Mouse (Mus musculus) forebrain, embryonic 13.5 days (tissue): ENCODE results near the gene Syt8. TPM values are rescaled to one million over a fixed set of nuclear protein-coding genes. Genes with fewer than 3 reads are reported as not detected.

Experiments
- ATAC-seq: fragments of 200-750 bp; cut with Nextera tagmentation; 2 replicates; pipeline ENCODE4 v1.8.0; 2017
- H3K27ac ChIP-seq: fragments of 300-500 bp; sonication (generic); 2 replicates; pipeline ENCODE4 v1.5.1; 2015; ENCODE audit warnings: inconsistent platforms, mild to moderate bottlenecking, moderate library complexity
- H3K27me3 ChIP-seq: fragments of 300-500 bp; sonication (generic); 2 replicates; pipeline ENCODE4 v1.6.1; 2015; ENCODE audit warnings: mild to moderate bottlenecking, inconsistent platforms
- H3K36me3 ChIP-seq: fragments of 300-500 bp; sonication (generic); 2 replicates; pipeline ENCODE4 v1.6.1; 2015; ENCODE audit warnings: mild to moderate bottlenecking, inconsistent platforms; ENCODE audit not compliant: poor library complexity, severe bottlenecking
- H3K4me1 ChIP-seq: fragments of 300-500 bp; sonication (generic); 2 replicates; pipeline ENCODE4 v1.6.1; 2015; ENCODE audit warnings: inconsistent platforms
- H3K4me2 ChIP-seq: fragments of 300-500 bp; sonication (generic); 2 replicates; pipeline ENCODE4 v1.6.1; 2015; ENCODE audit warnings: inconsistent platforms, mild to moderate bottlenecking, moderate library complexity
- H3K4me3 ChIP-seq: fragments of 300-500 bp; sonication (generic); 2 replicates; pipeline ENCODE4 v1.5.1; 2015; ENCODE audit warnings: mild to moderate bottlenecking, inconsistent platforms
- H3K9ac ChIP-seq: fragments of 300-500 bp; sonication (generic); 2 replicates; pipeline ENCODE4 v1.6.1; 2015; ENCODE audit warnings: mild to moderate bottlenecking, inconsistent platforms
- H3K9me3 ChIP-seq: fragments of 300-500 bp; sonication (generic); replicated peaks from 2 replicates; pipeline ENCODE4 v1.6.1; 2016; ENCODE audit warnings: inconsistent platforms
- WGBS: fragments of 180-500 bp; shearing (Covaris S2); methylation state at CpG from one replicate; pipeline ENCODE4 v1.1.7; 2015; 5-methylcytosine and 5-hydroxymethylcytosine counted together
- polyA plus RNA-seq: library from polyadenylated mRNA; unstranded; fragments of >200 nt; fragmentation: Nextera tagmentation; extraction: Ambion mirVana; gene quantifications from 2 replicates; pipeline ENCODE4 v1.2.1, GENCODE M21; 2015

Gene Syt8
- polyA plus RNA-seq, 1 experiment from 2014 or later: not detected

GRCm38 (mm10) chr7:142471414-142471861 is 36.8 kb downstream of the Syt8 start:
- Histone ChIP-seq H3K9ac (peak overlapping the region; percentile 14; the same call in 1 of the 2 replicates), H3K9me3 (no peaks in the 10 kb centered on the region), H3K4me2 (no peak overlapping the region), H3K27me3 (no peaks in the 10 kb centered on the region), H3K36me3 (no peaks in the 10 kb centered on the region), H3K27ac (no peak overlapping the region), H3K4me3 (no peak overlapping the region), H3K4me1 (peaks cover 23% of the 10 kb centered on the region)
- no peak for ATAC-seq
- WGBS: 38% methylated on average over 6 of the region's 6 CpGs

DNA sequence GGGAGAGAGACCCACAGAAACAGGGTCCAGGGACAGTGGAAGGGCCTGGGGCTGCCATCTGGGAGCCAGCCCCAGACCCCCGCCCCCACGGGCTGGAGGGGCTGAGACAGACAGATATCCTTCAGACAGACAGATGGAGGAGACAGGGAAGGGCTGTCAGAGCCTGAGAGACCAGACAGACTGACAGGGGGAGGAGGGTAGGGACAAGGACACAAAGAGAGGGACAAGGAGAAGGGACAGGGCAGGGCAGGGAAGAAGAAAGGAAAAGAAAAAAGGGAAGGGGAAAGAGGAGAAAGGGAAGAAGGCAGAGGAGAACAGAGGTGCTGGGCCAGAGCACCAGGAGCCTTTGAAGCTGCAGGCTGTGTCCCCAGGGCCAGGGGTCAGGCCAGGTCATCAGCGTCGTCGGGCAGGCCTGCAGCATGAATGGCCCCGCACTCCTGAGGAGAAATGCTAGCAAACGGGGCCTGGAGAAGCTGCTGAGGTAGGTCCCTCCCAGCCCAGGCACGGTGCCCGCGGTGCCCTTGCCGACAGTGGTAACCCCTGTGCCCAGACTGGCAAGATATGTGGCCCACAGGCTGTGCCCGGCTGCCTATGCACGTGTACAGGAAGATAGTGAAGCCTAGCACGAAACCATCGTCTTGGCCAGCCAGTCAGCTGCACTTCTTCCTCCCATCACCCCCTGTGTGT is 37.4 kb downstream of the Syt8 start:
- Histone ChIP-seq H3K36me3 (no peaks in the 10 kb centered on the region), H3K27me3 (no peaks in the 10 kb centered on the region), H3K27ac (0 out of 2 replicates have a peak overlapping the region, but pooled peaks have one; percentile 19), H3K9me3 (no peaks in the 10 kb centered on the region), H3K4me2 (no peak overlapping the region), H3K4me1 (peaks cover 23% of the 10 kb centered on the region), H3K9ac (peak overlapping the region; percentile 14), H3K4me3 (no peak overlapping the region)
- no peak for ATAC-seq
- WGBS: 41% methylated on average over 15 of the region's 15 CpGs

GRCm38 (mm10) chr7:142472936-142473335 is 38.3 kb downstream of the Syt8 start:
- ATAC-seq: no peak
- WGBS: 87% methylated on average over 4 of the region's 4 CpGs
- H3K27ac ChIP-seq: no peak overlapping the region

DNA sequence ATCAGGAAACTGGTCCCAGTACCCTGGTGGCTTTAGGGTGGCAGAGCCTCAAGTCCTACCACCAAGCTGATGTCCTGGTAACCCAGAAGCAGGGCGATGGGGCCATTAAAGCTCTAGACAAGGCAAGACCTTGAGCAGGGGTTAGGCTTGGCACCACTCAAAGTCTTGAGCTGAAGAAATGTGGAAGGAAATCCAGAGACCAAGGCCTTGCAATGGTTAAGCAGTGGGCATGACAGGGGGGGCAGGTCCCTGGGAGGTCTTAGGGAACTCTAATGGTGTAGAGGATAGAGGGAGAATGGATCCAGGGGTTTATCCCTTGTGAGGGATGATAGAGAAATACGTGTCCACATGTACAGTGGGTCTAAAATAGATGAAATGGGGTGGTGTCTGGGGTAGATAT is 38.8 kb downstream of the Syt8 start:
- H3K27ac ChIP-seq: no peak overlapping the region
- no peak overlapping the region for H3K4me3 ChIP-seq
- no peak overlapping the region for H3K4me2 ChIP-seq
- no peaks in the 10 kb centered on the region for H3K27me3 ChIP-seq
- ATAC-seq: no peak
- no peaks in the 10 kb centered on the region for H3K36me3 ChIP-seq
- peaks cover 23% of the 10 kb centered on the region for H3K4me1 ChIP-seq
- H3K9ac ChIP-seq: no peak overlapping the region
- H3K9me3 ChIP-seq: no peaks in the 10 kb centered on the region
- 77% methylated on average over 2 of the region's 2 CpGs for WGBS

More at GRCm38 (mm10) chr7:142472936-142473335, 38.3 kb downstream of the Syt8 start:
- H3K36me3 ChIP-seq: no peaks in the 10 kb centered on the region
- H3K9ac ChIP-seq: no peak overlapping the region
- no peaks in the 10 kb centered on the region for H3K9me3 ChIP-seq
- peaks cover 23% of the 10 kb centered on the region for H3K4me1 ChIP-seq
- H3K27me3 ChIP-seq: no peaks in the 10 kb centered on the region
- H3K4me3 ChIP-seq: no peak overlapping the region
- no peak overlapping the region for H3K4me2 ChIP-seq

GRCm38 (mm10) chr7:142474799-142475198 is 40.1 kb downstream of the Syt8 start:
- WGBS: 85% methylated on average over 14 of the region's 14 CpGs
- Histone ChIP-seq H3K9ac (no peak overlapping the region), H3K9me3 (no peaks in the 10 kb centered on the region), H3K4me2 (no peak overlapping the region), H3K36me3 (no peaks in the 10 kb centered on the region), H3K27ac (no peak overlapping the region), H3K4me1 (peaks cover 23% of the 10 kb centered on the region), H3K4me3 (no peak overlapping the region), H3K27me3 (no peaks in the 10 kb centered on the region)
- no peak for ATAC-seq

DNA sequence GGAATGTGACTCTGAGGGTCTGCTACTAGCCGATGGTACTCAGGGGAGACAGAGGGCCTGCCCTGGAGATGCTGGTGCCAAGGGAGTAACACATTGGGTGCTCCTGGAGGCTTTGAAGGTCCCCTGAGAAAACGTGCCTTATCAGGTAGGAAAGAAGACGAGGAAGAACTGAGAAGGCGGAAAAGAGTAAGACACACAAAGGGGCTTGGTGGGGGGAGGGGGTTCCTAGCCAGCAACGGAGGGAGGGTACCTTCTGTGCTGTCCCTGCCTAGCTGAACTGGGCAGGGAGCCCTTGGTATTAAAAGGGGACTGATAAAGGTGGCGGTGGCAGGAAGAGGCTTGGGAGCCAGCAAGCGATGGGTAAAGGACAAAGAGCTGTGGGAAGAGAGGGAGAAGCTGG is 41.0 kb downstream of the Syt8 start:
- WGBS: 65% methylated on average over 7 of the region's 7 CpGs
- Histone ChIP-seq H3K4me2 (no peak overlapping the region), H3K9ac (no peak overlapping the region), H3K27ac (no peak overlapping the region), H3K36me3 (no peaks in the 10 kb centered on the region), H3K27me3 (no peaks in the 10 kb centered on the region), H3K9me3 (no peaks in the 10 kb centered on the region), H3K4me1 (peaks cover 20% of the 10 kb centered on the region), H3K4me3 (no peak overlapping the region)
- no peak for ATAC-seq

GRCm38 (mm10) chr7:142476271-142476670 is 41.6 kb downstream of the Syt8 start:
- H3K27ac ChIP-seq: no peak overlapping the region
- WGBS: 84% methylated on average over 5 of the region's 5 CpGs
- H3K9me3 ChIP-seq: no peaks in the 10 kb centered on the region
- no peak overlapping the region for H3K4me2 ChIP-seq
- no peaks in the 10 kb centered on the region for H3K27me3 ChIP-seq
- H3K36me3 ChIP-seq: no peaks in the 10 kb centered on the region
- no peak for ATAC-seq
- no peak overlapping the region for H3K9ac ChIP-seq
- H3K4me1 ChIP-seq: peaks cover 15% of the 10 kb centered on the region
- no peak overlapping the region for H3K4me3 ChIP-seq

- H3K4me2 ChIP-seq: no peak overlapping the region
Measured at GRCm38 (mm10) chr7:142476795-142477452, 42.3 kb downstream of the Syt8 start.

DNA sequence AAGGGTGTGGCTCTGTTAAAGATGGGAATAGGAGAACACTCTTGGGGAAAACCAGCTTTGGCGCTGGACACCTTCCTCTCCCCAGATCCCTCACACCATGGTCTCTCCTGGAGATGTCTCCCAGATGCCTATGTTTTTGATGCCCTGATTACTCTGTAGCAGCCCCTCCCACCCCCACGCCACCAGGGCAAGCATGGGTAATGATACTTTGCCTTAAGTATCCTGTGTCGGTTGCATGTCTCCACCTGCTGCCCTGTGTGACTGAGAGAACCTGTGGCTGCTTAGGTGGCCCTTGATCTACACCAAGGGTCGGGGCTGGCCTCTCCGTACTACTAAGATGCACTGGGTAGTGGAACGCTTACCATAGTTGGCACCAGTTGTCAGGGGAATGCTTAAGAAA is 43.4 kb downstream of the Syt8 start:
- Histone ChIP-seq H3K4me3 (no peak overlapping the region), H3K9ac (no peak overlapping the region), H3K36me3 (no peaks in the 10 kb centered on the region), H3K4me1 (peaks cover 18% of the 10 kb centered on the region), H3K27me3 (no peaks in the 10 kb centered on the region), H3K4me2 (no peak overlapping the region), H3K27ac (no peak overlapping the region), H3K9me3 (no peaks in the 10 kb centered on the region)
- WGBS: 92% methylated on average over 6 of the region's 6 CpGs
- ATAC-seq: no peak

More at GRCm38 (mm10) chr7:142476795-142477452, 42.3 kb downstream of the Syt8 start:
- Histone ChIP-seq H3K4me3 (no peak overlapping the region), H3K27me3 (no peaks in the 10 kb centered on the region), H3K9me3 (no peaks in the 10 kb centered on the region), H3K9ac (no peak overlapping the region), H3K36me3 (no peaks in the 10 kb centered on the region), H3K27ac (no peak overlapping the region), H3K4me1 (peaks cover 15% of the 10 kb centered on the region)
- WGBS: 84% methylated on average over 13 of the region's 13 CpGs
- no peak for ATAC-seq

- 63% methylated on average over 2 of the region's 2 CpGs for WGBS
- no peak for ATAC-seq
Measured at GRCm38 (mm10) chr7:142478574-142478973, 43.9 kb downstream of the Syt8 start.

GRCm38 (mm10) chr7:142479307-142479706 is 44.7 kb downstream of the Syt8 start:
- Histone ChIP-seq H3K9ac (no peak overlapping the region), H3K4me1 (peaks cover 23% of the 10 kb centered on the region), H3K9me3 (no peaks in the 10 kb centered on the region), H3K4me2 (no peak overlapping the region), H3K36me3 (no peaks in the 10 kb centered on the region), H3K27ac (no peak overlapping the region), H3K4me3 (no peak overlapping the region), H3K27me3 (no peaks in the 10 kb centered on the region)
- ATAC-seq: no peak

More at GRCm38 (mm10) chr7:142478574-142478973, 43.9 kb downstream of the Syt8 start:
- H3K9me3 ChIP-seq: no peaks in the 10 kb centered on the region
- peaks cover 23% of the 10 kb centered on the region for H3K4me1 ChIP-seq
- H3K27me3 ChIP-seq: no peaks in the 10 kb centered on the region
- H3K4me3 ChIP-seq: no peak overlapping the region
- H3K9ac ChIP-seq: no peak overlapping the region
- no peak overlapping the region for H3K27ac ChIP-seq
- H3K36me3 ChIP-seq: no peaks in the 10 kb centered on the region
- H3K4me2 ChIP-seq: no peak overlapping the region

DNA sequence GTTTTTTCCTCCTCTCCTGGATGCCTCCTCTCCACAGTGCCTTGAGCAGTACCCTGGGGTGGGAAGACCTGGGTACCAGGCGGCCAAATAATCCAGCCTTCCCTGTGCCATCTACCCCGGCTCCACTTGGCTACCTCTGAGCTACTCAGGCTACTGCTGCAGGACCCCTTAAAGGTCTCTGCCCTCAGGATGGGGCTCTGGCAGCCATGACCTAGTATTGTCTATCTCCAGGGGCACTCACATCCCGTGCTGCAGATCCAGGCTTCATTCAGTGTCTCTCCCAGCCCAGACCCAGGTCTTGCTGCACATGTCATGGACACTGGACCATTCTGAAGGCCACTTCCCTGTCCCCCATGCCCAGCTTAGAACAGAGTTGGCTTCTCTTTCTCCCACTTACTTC is 45.2 kb downstream of the Syt8 start:
- ATAC-seq: no peak
- Histone ChIP-seq H3K4me2 (no peak overlapping the region), H3K27ac (no peak overlapping the region), H3K9ac (no peak overlapping the region), H3K4me1 (peaks cover 23% of the 10 kb centered on the region), H3K36me3 (no peaks in the 10 kb centered on the region), H3K4me3 (no peak overlapping the region), H3K27me3 (no peaks in the 10 kb centered on the region), H3K9me3 (no peaks in the 10 kb centered on the region)
- WGBS: 92% methylated on average over 3 of the region's 3 CpGs
